Mouse (Mus musculus) testis, postnatal 10 days (tissue): ENCODE measurements around the gene Igsf9.

ENCODE experiments used
- DNase-seq: peaks from one replicate; pipeline ENCODE4 v3.0.0; 2021; ENCODE audit warnings: low spot score

Gene Igsf9

DNA sequence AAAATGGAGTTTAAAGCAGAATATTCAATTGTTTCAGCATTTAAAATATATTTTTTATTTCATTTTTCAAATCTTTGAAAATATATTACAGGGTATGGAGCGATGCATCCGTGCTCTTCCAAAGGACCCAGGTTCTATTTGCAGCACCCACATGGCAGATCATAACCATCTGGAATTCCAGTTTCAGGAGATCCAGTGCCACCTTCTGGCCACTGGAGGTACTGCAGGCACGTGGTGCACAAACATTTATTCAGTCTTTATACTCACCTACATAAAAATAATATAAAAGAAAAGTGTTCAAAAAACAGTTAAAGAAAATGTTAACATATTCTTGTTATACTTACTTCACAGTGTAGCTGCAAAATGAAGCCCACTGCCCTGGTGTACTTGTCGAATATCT lies 36.4 kb downstream of the Igsf9 start:
- no peak for DNase-seq

DNA sequence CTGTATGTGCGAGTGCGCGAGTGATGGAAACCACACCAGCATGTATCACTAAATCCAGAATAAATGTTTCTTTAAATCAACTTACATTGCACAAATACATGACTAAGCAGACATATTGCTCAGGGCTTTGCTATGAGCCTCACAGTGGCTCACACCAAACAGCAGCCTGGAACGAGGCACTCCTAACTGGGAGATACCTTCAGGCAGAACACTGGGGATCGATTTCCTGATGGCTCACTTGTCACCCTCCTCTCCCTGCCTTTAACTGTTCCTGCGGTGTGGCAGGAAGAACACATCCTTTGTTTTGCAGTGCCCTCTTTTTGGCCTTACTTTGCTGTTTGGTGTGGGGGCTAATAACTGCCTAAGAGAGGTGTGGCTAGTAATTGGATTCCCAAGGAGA lies 38.1 kb downstream of the Igsf9 start:
- DNase-seq: no peak

DNA sequence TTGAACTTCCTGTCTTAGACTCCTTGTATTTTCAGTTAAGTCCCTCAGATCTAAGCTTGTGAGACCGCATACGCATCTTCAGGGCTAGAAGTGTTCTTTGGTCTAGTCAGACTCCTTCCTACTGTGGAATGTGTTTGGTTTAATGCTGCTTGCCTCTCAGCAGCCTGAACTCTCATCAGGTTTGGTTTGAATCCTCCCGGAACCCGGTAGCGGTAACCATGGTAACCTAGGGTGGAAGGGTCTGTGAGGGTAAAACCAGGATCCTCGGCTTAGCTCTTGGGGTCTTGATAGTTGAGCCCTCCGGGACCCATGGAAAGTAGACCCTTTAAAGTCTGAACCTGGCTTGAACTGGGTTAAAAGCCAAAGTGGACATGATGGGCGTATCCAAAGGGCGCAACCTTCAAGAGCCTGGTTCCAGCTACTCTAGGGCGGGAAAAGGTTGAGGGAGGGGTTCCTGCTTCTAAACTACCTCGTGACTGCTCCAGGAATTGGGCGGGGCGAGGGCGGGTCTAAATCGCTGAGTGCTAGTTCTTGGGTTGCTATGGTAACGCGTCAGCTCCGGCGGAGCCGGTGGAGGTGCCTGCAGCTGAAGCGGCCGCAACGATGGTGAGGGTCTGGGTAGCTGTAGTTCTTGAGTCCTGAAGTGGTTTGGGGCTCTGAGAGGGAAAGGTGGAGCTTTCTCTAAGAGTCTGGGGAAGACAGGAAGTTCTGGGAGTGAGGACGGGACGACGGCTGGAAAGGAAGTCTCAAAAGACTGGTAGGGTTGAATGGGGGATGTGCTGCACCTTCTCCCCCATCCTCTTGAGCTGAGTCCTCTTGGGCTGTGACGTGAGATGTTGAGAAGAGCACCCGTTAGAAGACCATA lies 39.2 kb downstream of the Igsf9 start, which contains the start of gene Cfap45:
Gene Cfap45 (plus strand): TSS at position 226 of the 865 bp plus-strand sequence.
- peak; percentile 83 for DNase-seq

DNA sequence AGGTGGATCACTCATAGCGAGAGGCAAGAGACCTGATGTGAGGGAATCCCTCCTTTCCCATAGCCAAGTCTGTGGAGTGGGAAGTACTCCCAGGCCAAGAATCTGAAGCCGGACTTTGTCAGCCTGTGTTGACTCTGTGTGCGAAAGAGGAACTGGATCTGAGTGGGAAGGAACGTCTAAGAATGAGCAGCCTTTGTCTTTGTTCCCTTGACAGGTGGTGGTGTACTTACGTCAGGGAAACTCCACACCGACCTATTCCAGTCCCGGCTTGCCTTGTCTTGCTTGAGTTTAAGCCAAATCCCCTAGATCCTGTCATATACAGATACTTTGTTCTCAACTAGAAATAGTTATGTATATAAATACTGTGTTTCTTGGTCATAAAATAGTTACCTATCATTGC lies 40.9 kb downstream of the Igsf9 start:
- DNase-seq: no peak

DNA sequence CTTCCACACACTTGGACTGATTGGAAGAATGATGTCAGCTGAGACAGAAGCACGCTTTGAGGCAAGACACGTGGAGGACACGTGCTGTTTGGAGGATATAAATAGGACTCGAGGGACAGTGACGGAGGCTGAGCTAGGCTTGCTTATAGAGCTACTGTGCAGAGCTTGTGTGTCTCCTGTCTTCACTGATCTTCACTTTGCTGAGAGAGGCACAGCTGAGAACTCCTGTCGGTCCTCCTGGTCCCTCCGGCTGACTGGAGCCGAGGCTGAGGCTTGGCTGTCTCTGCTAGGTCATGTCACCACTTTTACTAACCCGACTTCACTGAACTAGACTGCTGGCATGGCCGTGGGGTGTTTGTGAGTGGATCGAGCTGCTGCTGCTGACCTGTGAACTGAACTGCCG lies 42.1 kb downstream of the Igsf9 start:
- DNase-seq: no peak

DNA sequence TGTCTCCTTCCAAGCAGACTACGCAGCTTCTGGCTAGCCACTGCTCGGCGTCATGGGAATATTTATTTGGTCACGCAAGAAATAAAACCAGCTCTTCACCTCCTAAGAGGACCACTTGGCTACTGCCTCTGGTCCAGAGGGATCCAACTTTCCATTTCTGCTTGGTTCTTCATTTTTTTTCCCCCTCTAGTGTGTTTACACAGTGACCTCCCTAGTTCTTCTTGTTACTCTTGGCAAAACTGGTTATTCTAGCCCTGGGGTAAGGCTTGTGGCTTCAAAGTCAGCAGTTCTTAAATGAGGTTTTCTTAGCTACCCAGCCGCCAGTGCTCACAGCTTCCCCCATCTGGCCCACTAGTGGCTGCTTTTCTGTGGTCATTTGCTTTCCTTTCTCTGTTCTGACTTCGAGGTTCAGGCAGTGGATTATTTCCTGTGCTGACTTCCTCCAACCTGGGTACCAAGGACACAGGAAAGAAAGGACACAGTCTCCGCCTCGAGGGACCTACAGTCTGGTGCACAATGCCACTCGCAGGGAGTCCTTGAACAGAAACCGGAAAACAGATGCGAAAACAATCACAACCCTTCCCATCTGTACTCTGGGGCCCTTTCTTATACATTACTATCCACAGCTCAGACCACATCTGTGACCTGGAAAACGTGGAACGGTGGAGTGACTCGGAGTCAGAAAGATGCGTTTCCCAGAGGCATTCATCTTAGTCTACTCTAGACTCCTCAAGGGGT lies 43.6 kb downstream of the Igsf9 start:
- DNase-seq: no peak

DNA sequence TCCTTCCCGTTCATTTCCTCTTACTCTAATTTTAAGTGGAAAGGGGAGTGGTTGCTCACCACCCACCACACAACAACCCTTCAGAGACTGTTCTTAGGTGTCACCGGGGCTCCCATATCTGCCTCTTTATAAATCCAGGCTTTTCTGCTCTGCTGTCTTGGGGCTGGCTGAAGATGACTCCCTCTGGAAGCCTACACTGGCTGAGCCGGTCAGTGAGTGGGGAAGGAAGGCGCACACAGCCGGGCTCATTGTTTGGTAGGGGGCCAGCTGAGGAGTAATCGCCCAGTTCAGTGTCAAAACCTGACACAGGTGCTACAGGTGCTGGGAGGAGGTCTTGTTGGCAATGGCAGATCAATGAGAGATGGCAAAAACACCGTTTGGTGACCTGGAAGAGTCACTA lies 44.4 kb downstream of the Igsf9 start:
- no peak for DNase-seq

DNA sequence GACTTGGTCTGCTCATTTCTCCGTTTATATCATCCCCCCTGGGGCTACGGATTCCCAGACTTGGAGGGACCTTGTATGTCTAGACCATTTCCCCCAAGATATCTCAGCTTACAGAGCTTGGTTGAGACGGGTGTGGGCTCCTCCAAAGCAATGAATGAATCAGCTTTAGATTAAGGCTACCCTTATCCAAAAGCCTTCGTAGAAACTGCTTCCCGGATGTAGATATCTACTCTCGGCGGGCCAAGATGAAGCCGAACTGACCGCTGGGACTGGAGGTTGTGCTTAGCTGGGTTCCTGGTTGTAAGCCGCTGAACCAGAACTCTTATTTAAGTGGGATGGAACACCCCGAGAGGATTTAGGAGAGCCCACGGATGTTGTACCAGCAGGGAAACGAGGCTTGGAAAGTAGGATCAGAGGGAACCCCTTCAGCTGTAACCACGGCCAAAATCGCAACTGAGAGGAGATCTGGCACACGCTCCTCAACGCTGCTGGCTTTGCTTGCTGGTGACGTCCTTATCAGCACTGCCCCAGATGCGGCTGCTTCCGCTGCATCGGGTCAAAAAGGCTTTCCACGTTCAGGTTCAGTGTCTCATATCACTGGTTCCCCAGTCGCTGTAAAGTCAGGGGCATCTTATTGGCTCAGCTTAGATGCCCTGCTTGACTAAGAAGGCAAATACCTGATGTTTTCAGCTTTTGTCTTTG lies 44.9 kb downstream of the Igsf9 start:
- no peak for DNase-seq

DNA sequence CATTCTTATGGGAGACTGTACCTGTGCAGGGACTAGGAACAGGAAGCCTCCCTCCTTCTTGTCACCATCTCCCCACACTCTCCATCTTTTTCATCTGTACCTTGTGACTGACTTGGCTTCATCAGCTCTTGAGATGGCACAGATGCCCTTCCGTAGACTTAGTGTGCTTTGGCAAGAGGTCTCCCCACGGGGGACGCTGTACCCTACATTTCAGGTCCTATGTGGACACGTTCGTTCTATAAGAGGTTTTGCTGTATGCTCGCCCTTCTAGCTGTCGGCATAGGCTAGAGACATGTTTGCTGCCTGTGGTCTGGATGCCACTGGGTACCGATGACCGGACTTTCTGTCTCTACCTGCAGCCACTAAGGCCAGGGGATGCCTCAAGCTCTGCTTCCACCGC lies 45.8 kb downstream of the Igsf9 start:
- DNase-seq: no peak

DNA sequence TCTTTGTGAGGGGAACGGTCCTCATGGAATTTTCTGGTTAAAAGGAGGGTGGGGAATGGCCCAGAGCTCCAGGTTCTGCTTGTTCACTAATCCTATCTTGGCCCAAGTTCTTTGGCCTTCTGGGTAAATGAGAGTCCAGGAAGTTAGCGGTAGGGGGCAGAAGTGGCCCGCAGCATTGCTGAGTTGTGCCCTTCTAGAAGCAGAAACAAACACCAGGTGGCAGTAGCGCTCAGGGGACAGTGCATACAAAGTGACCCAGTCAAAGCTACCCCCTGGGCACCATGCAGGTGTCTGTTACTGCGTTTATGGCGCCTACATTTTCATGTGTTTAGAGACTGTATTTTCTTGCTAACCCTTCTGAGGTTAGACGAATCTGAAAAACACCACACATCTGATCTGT lies 47.1 kb downstream of the Igsf9 start:
- peak; percentile 94 for DNase-seq

DNA sequence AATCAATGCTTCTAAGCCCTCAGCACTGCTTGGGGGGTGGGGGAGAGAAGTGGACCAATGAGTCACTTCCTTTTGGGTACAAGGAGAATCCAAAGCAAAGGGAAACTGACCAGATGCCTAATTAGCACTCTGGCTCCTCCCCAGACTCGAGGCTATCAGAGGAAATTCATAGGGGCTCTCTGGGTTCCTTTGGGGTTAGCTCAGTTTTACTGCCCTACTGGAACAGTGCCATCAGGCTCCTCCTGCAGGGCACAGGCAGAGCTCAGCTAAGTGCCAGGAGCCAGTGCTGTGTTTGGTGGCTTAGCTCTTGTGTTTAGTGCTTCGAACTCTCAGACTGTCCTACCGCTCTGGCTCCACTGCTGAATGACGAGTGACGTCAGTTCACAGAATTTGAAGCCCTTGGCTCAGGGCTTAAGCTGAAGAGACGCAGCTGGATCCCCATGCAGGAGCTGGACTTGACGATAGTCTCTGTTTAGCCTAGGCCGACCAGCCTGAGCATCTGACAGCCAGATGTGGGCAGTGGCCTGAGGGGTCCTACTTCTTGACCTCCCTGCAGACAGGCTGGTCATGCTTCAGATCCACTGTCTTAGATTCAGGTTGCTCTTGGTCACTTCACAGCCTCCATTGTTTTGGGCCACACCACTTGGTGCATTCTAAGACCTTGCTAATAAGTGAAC lies 49.1 kb downstream of the Igsf9 start:
- DNase-seq: no peak

DNA sequence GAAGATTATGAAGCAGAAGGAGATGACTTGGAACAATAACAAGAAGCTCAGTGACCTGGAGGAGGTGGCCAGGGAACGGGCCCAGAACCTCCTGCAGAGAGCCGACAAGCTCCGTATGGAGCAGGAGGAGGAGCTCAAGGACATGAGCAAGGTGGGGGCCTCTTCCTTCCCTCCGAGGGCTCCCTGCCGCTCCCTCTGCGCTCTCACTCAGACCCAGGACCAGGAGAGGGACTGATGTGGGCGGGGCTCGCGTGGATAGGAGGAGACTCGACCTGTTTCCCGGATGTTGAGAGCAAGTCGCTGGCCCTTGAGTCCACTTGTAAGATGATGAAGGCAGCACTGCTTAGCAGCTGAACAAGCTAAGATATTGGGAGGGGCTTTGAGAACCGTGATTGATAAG lies 51.0 kb downstream of the Igsf9 start:
- DNase-seq: peak; percentile 61

DNA sequence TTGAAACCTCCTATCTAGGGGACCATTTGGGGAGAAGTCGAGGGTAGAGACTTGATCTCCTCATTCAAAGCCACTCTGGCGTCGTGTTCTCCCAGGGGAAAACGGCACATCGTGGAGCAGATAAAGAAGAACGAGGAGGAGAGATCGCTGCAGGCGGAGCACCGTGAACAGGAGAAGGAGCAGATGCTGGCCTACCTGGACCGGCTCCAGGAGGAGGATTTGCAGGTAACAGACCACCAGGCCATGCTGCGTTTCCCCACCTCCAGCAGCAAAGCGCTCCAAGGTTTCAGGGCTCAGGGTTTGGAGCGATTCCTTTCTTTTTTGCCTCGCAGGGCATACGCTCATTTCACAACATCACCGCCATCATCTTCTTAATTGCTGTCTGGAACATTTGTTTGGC lies 53.5 kb downstream of the Igsf9 start:
- no peak for DNase-seq

DNA sequence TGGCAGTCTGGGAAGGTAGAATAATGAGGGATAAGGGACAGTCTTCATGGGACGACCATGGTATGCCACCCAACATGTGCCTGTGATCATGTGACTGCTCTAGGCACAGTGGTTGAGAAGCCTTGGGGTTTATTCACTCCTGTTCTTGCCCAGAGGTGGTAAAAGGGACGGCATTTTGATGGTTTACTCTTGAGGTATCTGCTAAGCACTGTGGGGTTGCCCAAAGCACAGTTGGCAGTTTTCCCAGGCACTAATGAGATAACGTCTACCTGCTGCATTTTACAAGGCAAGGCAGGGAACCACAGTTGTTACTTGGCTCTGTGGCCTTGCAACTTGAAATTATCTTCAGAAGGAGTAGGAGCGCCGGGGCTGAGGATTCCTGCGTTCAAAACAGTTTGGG lies 58.2 kb downstream of the Igsf9 start:
- DNase-seq: no peak

DNA sequence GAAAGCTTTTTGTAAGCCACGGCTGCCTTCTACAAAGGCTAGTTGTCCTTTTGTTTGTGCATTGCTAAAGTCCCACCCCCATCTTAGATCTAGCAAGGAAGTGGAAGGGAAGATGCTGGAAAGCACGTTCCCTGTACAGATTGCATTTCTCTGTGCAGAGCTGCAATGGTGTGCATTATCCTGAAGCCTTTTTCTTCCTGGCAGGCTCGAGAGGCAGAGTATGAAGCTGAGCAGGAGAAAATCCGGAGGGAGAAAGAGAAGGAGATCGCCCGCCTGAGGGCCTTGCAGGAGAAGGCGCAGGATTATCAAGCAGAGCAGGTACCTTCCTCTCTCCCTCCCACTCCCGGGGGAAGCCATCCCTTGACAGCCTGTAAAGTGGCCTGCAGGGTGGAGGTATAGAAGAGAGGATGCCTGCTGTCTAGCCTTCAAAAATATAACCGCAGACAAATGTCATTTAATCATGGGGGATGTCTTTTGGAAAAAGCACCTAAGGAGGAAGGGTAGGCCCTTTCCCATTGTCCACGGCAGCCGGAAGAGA lies 58.8 kb downstream of the Igsf9 start:
- no peak for DNase-seq

DNA sequence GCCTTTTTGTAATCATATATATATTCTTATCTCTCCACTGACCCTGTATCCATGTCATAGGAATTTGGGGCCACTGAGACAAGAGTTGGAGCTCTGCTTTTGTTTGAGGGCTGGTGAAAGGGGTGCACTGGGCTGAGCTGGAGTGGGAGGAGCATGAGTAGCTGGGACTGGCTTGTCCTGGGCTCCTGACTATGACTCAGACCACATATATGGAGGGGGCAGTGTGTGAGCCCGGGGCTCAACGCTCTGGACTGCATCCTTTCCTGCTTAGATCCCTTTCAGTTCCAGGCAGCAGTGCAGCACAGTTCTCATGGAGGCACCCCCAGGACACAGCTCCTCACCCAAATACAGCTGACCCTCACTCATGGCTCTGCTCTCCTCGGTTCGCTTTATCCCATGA lies 64.5 kb downstream of the Igsf9 start:
- DNase-seq: no peak
